Mouse (Mus musculus) cortical plate, adult 2 months (tissue): ENCODE data around the gene Cabin1.

Source experiments
- CTCF ChIP-seq: fragments of 200-500 bp; IDR thresholded peaks from 2 replicates; pipeline ENCODE4 v1.5.1; 2011; ENCODE audit warnings: mild to moderate bottlenecking, control low read depth, low read length; ENCODE audit not compliant: insufficient read depth; ENCODE audit errors: extremely low read depth
- POLR2A ChIP-seq: fragments of 200-500 bp; IDR thresholded peaks from 2 replicates; pipeline ENCODE4 v1.6.1; 2011; ENCODE audit warnings: mild to moderate bottlenecking, low read length, control low read depth; ENCODE audit not compliant: insufficient read depth; ENCODE audit errors: extremely low read depth

GRCm38 (mm10) chr10:75641721-75642222 is 122.4 kb downstream of the Cabin1 start:
- TF ChIP-seq CTCF (no peak), POLR2A (no peak)
